Mouse (Mus musculus): Measurements from ENCODE around the gene Tspan15. TPM values are rescaled to one million over a fixed set of nuclear protein-coding genes. Genes with fewer than 3 reads are reported as not detected.

Gene Tspan15
- total and polyA plus RNA-seq, 3 experiments: 0.23 to 2.2 TPM; not detected in 1

DNA sequence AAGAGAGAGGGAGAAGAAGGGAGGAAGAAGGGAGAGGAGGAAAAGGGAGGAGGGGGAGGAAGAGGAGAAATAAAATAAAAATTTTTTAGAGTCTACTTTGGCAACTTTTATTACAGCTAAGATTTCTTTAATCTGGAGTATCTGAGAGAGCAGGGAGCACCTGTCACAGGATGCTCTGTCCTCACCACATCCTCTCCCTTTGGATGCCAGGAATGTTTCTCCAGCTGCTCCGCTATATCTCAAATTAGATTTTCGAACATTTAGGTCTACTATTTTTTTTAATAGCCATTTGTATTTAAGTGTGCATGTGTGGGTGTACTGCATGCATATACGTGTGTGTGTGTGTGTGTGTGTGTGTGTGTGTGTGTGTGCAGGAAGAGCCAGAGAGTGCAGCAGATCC lies 51.1 kb downstream of the Tspan15 start:
- DNase-seq (ENCODE audit: low read depth, low spot score): no peak
- Histone ChIP-seq H3K27me3 (ENCODE audit: control insufficient read depth in 1 of 2, insufficient read depth in 2 of 2, low read length in 2 of 2) (no peaks in the 10 kb centered on the region), H3K4me1 (ENCODE audit: control insufficient read depth in 1 of 2, insufficient read depth in 2 of 2, low read length in 2 of 2) (no peaks in the 10 kb centered on the region), H3K27ac (ENCODE audit: control insufficient read depth, low read depth, low read length) (no peak overlapping the region), H3K4me3 (ENCODE audit: control insufficient read depth in 1 of 2, insufficient read depth in 1 of 2, low read depth in 2 of 2, low read length in 2 of 2) (no peak overlapping the region), H3K9ac (ENCODE audit: control insufficient read depth, low read depth, low read length, poor library complexity, severe bottlenecking) (no peak overlapping the region), H3K79me2 (ENCODE audit: control insufficient read depth, insufficient read depth, low read length, poor library complexity) (no peaks in the 10 kb centered on the region), H3K36me3 (ENCODE audit: control insufficient read depth in 1 of 2, insufficient read depth in 2 of 2, low read length in 2 of 2) (no peaks in the 10 kb centered on the region), H3K9me3 (replicated peaks; ENCODE audit: insufficient read depth, low read length) (no peaks in the 10 kb centered on the region)
- TF ChIP-seq RCOR1 (IDR thresholded peaks at IDR 0.05; ENCODE audit: low read depth, low read length): no peak

DNA sequence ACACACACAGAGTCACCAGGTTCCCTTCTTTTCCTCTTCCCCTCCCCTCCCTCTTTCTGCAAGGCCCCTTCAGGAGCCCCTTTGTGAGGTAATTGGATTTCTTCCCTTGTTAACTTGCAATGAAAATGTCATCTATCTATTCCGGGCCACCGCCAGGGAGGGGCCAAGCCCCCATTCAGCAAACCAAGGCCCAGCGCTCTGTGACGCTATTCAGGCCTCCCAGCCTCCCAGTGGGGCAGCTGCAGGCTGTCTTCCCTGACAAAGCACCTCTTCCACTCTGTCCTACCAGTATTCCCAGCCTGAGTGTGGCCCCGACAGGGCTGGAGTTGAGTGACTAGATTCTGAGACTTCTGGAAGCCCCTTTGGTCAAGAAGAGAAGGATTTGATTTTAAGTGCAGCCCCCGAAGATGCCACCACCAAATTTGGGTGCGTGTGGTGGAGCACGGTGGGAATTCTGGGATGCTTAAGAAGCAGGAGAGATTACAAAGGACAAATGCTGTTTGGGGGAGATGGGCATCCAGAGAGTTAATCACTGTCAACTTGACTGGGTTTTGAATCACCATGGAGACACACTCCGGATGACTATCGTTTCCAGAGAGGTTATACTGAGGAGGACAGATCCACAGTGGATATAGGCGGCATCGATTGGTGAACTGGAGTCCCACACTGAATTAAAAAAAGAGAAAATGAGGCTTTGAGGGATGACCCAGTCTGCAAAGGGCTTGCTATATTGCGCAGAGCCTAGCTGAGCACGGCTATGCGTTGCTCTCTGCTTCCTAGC lies 56.3 kb downstream of the Tspan15 start:
- Histone ChIP-seq H3K36me3 (ENCODE audit: control insufficient read depth in 1 of 2, insufficient read depth in 2 of 2, low read length in 2 of 2) (no peaks in the 10 kb centered on the region), H3K27me3 (ENCODE audit: control insufficient read depth in 1 of 2, insufficient read depth in 2 of 2, low read length in 2 of 2) (no peaks in the 10 kb centered on the region; a peak in 1 of 4 replicates), H3K4me1 (ENCODE audit: control insufficient read depth in 1 of 2, insufficient read depth in 2 of 2, low read length in 2 of 2) (no peaks in the 10 kb centered on the region), H3K9me3 (replicated peaks; ENCODE audit: insufficient read depth, low read length) (no peaks in the 10 kb centered on the region), H3K9ac (ENCODE audit: control insufficient read depth, low read depth, low read length, poor library complexity, severe bottlenecking) (no peak overlapping the region), H3K4me3 (ENCODE audit: control insufficient read depth in 1 of 2, insufficient read depth in 1 of 2, low read depth in 2 of 2, low read length in 2 of 2) (no peak overlapping the region), H3K79me2 (ENCODE audit: control insufficient read depth, insufficient read depth, low read length, poor library complexity) (no peaks in the 10 kb centered on the region), H3K27ac (ENCODE audit: control insufficient read depth, low read depth, low read length) (no peak overlapping the region)
- TF ChIP-seq ZC3H11A (IDR thresholded peaks at IDR 0.05; ENCODE audit: low read depth, low read length) (no peak), NELFE (IDR thresholded peaks at IDR 0.05; ENCODE audit: low read depth, low read length) (no peak), HCFC1 (IDR thresholded peaks at IDR 0.05; ENCODE audit: low read depth, low read length) (no peak), POLR2A (IDR thresholded peaks at IDR 0.05; ENCODE audit: control insufficient read depth in 1 of 2, insufficient read depth in 1 of 2, low read depth in 1 of 2, low read length in 2 of 2, poor library complexity in 1 of 2) (no peak), POLR2AphosphoS2 (IDR thresholded peaks at IDR 0.05; ENCODE audit: low read length) (no peak), SIN3A (IDR thresholded peaks at IDR 0.05; ENCODE audit: low read length) (no peak), GATA1 (IDR thresholded peaks at IDR 0.05; ENCODE audit: low read depth, low read length) (no peak), USF2 (IDR thresholded peaks at IDR 0.05; ENCODE audit: borderline replicate concordance in 1 of 2, insufficient read depth in 1 of 2, low read depth in 1 of 2, low read length in 2 of 2) (no peak), USF1 (IDR thresholded peaks at IDR 0.05; ENCODE audit: low read depth, low read length) (no peak), CHD2 (IDR thresholded peaks at IDR 0.05; ENCODE audit: low read length) (no peak), MAZ (IDR thresholded peaks at IDR 0.05; ENCODE audit: low read depth, low read length) (no peak)
- no peak for DNase-seq (ENCODE audit: low read depth, low spot score)

DNA sequence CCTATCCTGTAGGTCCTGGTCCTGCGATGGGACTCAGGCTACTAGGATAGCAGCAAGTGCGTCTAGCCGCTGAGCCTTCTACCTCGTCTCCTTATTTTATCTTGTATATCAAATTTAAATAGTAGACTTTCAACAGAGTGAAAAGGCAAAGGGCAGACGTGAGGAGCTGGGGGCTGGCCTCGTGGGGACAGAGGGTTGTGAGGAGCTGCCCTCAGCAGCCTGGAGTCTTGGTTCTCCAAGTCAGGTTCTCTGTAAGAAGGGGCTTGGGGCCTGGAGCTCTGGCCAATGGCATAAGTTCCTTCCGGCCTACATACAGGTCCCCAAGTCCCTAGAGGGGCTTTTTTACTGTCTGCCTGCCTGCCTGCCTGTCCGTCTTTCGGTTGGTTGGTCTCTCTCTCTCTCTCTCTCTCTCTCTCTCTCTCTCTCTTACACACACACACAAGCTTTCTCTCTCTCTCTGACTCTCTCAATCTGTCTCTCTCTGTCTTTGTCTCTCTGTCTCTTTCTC lies 57.1 kb downstream of the Tspan15 start:
- Histone ChIP-seq H3K9ac (ENCODE audit: control insufficient read depth, low read depth, low read length, poor library complexity, severe bottlenecking) (no peak overlapping the region), H3K79me2 (ENCODE audit: control insufficient read depth, insufficient read depth, low read length, poor library complexity) (no peaks in the 10 kb centered on the region), H3K9me3 (replicated peaks; ENCODE audit: insufficient read depth, low read length) (no peaks in the 10 kb centered on the region), H3K36me3 (ENCODE audit: control insufficient read depth in 1 of 2, insufficient read depth in 2 of 2, low read length in 2 of 2) (no peaks in the 10 kb centered on the region), H3K27me3 (ENCODE audit: control insufficient read depth in 1 of 2, insufficient read depth in 2 of 2, low read length in 2 of 2) (peaks cover 0 to 1% of the 10 kb centered on the region in 2 experiments; a peak in 2 of 4 replicates), H3K4me3 (ENCODE audit: control insufficient read depth in 1 of 2, insufficient read depth in 1 of 2, low read depth in 2 of 2, low read length in 2 of 2) (no peak overlapping the region), H3K27ac (ENCODE audit: control insufficient read depth, low read depth, low read length) (no peak overlapping the region), H3K4me1 (ENCODE audit: control insufficient read depth in 1 of 2, insufficient read depth in 2 of 2, low read length in 2 of 2) (no peaks in the 10 kb centered on the region)
- no peak for DNase-seq (ENCODE audit: low read depth, low spot score)
- TF ChIP-seq CTCF (IDR thresholded peaks at IDR 0.05 in 2 of 3, conservative IDR thresholded peaks at IDR 0.05 in 1 of 3; ENCODE audit: control insufficient read depth in 1 of 3, insufficient read depth in 1 of 3, low read depth in 2 of 3, low read length in 3 of 3, poor library complexity in 1 of 3, severe bottlenecking in 1 of 3): no peak
- no peak for TF ChIP-seq USF1 (IDR thresholded peaks at IDR 0.05; ENCODE audit: low read depth, low read length)
- TF ChIP-seq MXI1 (IDR thresholded peaks at IDR 0.05; ENCODE audit: low read depth, low read length): no peak
- no peak for TF ChIP-seq MAZ (IDR thresholded peaks at IDR 0.05; ENCODE audit: low read depth, low read length)
- no peak for TF ChIP-seq ELF1 (IDR thresholded peaks at IDR 0.05; ENCODE audit: low read depth, low read length)
- no peak for TF ChIP-seq POLR2AphosphoS2 (IDR thresholded peaks at IDR 0.05; ENCODE audit: low read length)
- TF ChIP-seq POLR2AphosphoS5 (IDR thresholded peaks at IDR 0.05; ENCODE audit: borderline replicate concordance, low read depth, low read length): no peak
- TF ChIP-seq TAL1 (IDR thresholded peaks at IDR 0.05; ENCODE audit: low read length): no peak
- no peak for TF ChIP-seq NRF1 (IDR thresholded peaks at IDR 0.05; ENCODE audit: insufficient read depth, low read depth, low read length, poor library complexity, severe bottlenecking)
- TF ChIP-seq GABPA (IDR thresholded peaks at IDR 0.05; ENCODE audit: low read depth, low read length): no peak
- no peak for TF ChIP-seq ZMIZ1 (IDR thresholded peaks at IDR 0.05; ENCODE audit: low read depth, low read length)
- no peak for TF ChIP-seq UBTF (IDR thresholded peaks at IDR 0.05; ENCODE audit: borderline replicate concordance, insufficient read depth, low read depth, low read length)
- no peak for TF ChIP-seq GATA1 (IDR thresholded peaks at IDR 0.05; ENCODE audit: low read depth, low read length)
- no peak for TF ChIP-seq E2F4 (IDR thresholded peaks at IDR 0.05; ENCODE audit: borderline replicate concordance, low read depth, low read length)
- no peak for TF ChIP-seq ETS1 (IDR thresholded peaks at IDR 0.05; ENCODE audit: low read depth, low read length)
- no peak for TF ChIP-seq TCF12 (IDR thresholded peaks at IDR 0.05; ENCODE audit: low read depth, low read length)

Data from MEL (cell line).